Mouse (Mus musculus): ENCODE data around the gene Pcdh15. TPM values are rescaled to one million over a fixed set of nuclear protein-coding genes. Genes with fewer than 3 reads are reported as not detected.

Gene Pcdh15
- polyA plus RNA-seq, 3 experiments from 2014 or later = 0.32 TPM; not detected in 2

DNA sequence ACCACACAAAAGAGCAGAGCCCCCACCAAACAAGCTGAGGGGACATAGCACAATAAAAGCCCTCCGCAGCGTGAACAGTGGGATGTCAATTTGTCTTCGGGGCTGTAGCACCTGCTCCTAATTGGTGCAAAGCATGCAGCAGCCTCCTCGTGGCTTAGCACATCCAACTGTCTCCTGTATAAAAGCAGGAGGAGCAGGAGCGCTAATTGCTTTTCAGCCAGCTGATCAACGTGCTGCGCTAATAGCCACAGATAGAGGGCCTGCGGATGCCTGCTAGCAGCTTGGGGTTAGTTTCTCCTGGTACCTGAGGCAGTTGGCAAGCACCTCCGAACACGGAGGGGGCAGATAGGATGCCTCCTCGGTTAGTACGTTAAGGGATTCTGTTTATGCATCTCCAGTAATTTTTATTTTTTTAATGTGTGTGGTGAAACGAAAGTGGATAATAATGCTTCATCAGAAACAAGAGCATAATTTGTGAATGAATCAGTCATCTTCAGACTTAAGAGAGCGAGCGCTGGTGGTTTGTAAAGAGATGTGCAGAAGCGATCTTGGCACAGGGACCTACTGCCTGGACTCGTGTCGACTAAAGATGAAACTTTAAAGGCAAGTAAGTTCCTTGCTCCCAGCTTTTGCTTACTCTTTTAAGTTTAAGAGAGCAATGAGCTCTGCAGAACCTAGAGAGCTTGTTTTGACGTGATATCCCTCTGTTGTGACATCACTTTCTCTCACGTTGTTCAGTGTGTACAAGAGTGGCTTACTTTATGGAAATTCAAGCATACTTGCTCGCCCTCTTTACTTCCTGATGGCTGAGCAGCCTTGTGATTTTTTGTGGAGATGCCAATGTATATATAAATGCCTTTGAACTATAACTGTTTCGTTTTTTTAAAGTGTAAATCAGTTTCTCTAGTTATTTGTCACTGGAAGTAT lies 722.8 kb downstream of the Pcdh15 start:
- ATAC-seq = no peak

- ATAC-seq = no peak
These were observed 724.1 kb downstream of the Pcdh15 start for GRCm38 (mm10) chr10:73823214-73823613.

- ATAC-seq = no peak
These were observed 727.2 kb downstream of the Pcdh15 start for GRCm38 (mm10) chr10:73826354-73826753.

DNA sequence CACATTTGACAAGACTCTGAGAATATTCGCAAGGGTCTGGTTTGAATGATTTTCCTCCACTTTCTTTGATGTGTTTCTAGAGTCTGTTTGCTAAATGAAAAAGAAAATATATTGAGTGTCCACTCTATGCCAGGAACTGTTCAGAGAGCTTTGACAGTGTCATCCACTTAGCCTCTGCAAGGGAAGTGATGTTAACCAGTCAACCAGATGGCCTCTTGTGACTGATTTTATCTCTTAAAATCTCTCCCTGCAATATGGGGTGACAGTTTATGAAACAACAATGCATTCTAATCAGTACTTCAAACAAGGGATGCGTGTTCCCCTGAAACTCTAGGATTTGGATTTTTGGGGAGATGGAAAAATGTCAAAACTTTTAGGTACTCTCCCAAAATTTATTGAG lies 729.6 kb downstream of the Pcdh15 start:
- no peak for ATAC-seq

DNA sequence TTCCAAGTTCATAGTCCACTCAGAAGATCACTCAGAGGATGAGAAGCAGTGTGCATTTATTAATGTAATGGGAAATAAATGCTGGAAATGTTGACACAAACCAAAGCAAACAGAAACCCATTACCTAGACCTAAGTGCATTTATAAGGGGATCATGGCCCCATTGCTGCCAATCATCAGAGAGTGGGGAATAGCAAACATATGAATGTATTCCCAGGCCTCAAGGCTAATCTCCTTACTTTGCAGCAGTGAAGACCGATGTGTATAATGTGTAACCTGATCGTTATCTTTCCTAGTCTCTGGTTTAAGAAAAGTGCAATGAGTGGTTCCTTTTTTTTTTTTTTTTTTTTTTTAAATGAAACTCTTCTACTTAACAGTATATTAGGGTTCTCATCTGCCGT lies 745.9 kb downstream of the Pcdh15 start:
- no peak for ATAC-seq

DNA sequence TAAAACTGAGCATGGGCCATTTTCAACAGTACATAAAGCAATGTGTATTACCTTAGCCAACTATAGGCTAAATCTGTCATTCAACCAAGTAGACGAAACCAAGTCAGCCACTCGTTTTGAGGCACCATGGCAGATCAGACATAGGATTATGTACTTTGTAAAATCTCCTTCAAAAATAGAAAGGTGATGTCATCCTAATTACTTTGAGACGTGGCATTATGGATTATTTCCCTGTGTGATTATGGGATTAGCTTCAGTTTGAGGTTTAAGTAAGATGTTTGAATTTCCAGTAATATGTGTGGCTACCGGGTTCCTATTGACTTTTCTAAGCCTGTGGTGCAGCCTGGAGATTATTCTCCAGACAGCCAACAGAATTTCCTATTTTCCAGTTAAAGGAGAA lies 763.0 kb downstream of the Pcdh15 start:
- ATAC-seq = no peak

- ATAC-seq = no peak
These were observed 779.0 kb downstream of the Pcdh15 start for GRCm38 (mm10) chr10:73878055-73878728.

GRCm38 (mm10) chr10:73878729-73879067 lies 779.6 kb downstream of the Pcdh15 start:
- ATAC-seq = no peak

- ATAC-seq = no peak
These were observed 788.6 kb downstream of the Pcdh15 start for GRCm38 (mm10) chr10:73887771-73888170.

- ATAC-seq = no peak
These were observed 793.1 kb downstream of the Pcdh15 start for GRCm38 (mm10) chr10:73892251-73892650.

GRCm38 (mm10) chr10:73896086-73896607 lies 797.0 kb downstream of the Pcdh15 start:
- ATAC-seq = no peak

GRCm38 (mm10) chr10:73899165-73899564 lies 800.0 kb downstream of the Pcdh15 start:
- no peak for ATAC-seq

GRCm38 (mm10) chr10:73907626-73908025 lies 808.5 kb downstream of the Pcdh15 start:
- no peak for ATAC-seq

GRCm38 (mm10) chr10:73908568-73908967 lies 809.4 kb downstream of the Pcdh15 start:
- ATAC-seq = no peak

DNA sequence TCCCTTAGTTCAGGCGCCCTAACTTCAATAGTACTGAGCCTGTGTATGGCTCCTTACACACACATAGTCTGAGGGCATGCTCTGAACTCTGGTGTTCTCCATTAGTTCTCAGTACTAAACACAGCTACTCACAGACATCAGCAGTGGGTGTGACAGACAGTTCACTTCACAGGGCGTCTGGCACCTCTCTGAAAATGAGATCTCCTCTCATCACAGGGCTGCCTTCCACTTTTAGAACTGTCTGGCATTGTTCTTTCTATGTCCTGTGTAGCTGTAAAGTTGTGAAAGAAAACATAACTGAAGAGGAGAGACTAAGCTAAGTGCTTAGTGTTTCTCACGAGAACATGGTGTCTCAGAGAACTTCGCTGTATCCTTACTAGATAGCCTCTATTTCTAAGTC lies 816.0 kb downstream of the Pcdh15 start:
- no peak for ATAC-seq

DNA sequence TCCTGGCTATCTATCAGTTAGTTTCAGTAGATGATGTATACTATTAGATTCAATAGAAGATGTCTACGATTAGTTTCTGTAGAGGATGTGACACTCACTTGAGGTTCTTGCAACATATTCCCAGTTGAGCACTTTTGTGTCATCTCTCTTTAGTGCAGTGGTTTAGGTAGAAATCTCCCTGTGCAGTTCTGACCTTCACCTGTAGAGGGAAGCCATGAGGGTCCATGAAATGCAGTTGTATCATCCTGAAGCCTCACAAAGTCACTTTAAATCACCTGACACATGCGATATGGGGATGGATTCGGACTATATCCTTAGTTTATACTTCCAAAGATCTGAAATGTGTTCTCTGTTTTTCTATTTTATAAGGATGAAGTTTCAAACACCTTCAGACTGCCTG lies 822.4 kb downstream of the Pcdh15 start:
- no peak for ATAC-seq

DNA sequence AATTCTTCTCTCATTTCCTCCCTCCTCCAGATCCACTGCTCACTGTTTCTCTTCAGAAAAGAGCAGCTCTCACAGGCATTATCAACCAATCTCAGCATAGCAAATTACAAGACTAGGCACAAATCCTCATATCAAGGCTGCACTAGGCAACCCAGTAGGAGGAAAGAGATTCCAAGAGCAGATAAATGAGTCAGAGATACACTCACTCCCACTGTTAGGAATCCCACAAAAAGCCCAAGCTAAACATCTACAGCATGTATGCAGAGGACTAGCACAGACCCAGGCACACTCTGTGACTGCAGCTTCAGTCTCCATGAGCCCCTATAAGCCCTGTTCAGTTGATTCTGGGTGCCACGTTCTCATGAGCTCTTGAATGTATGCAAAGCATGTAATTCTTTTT lies 829.5 kb downstream of the Pcdh15 start:
- no peak for ATAC-seq

GRCm38 (mm10) chr10:73929718-73930117 lies 830.6 kb downstream of the Pcdh15 start:
- ATAC-seq = no peak

DNA sequence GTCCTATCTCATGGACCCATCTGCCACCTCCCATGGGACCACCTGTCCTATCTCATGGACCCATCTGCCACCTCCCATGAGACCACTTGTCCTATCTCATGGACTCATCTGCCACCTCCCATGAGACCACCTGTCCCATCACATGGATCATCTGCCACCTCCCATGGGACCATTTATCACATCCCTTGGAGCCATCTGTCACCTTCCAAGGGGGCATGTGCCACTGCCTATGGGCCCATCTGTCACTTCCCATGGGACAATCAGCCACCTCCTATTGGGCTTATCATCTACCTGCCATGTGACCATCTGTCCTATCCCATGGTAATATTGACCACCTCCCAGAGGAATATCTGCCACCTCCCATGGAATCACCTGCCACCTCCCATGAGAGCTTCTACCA lies 832.0 kb downstream of the Pcdh15 start:
- no peak for ATAC-seq

GRCm38 (mm10) chr10:73931996-73932679 lies 833.0 kb downstream of the Pcdh15 start:
- no peak for ATAC-seq

- ATAC-seq = no peak
These were observed 837.0 kb downstream of the Pcdh15 start for GRCm38 (mm10) chr10:73936121-73936520.

GRCm38 (mm10) chr10:73938989-73939388 lies 839.8 kb downstream of the Pcdh15 start:
- no peak for ATAC-seq

GRCm38 (mm10) chr10:73947799-73948198 lies 848.7 kb downstream of the Pcdh15 start:
- no peak for ATAC-seq
